Mouse (Mus musculus) cerebellum, postnatal 25 days (tissue): Measurements from ENCODE around the gene Pxk.

Source experiments
- DNase-seq, 2 experiments: peaks; one replicate each; pipeline ENCODE4 v3.0.0; 2021; ENCODE audit warnings: mixed read lengths in 2 of 2

Pxk gene

DNA sequence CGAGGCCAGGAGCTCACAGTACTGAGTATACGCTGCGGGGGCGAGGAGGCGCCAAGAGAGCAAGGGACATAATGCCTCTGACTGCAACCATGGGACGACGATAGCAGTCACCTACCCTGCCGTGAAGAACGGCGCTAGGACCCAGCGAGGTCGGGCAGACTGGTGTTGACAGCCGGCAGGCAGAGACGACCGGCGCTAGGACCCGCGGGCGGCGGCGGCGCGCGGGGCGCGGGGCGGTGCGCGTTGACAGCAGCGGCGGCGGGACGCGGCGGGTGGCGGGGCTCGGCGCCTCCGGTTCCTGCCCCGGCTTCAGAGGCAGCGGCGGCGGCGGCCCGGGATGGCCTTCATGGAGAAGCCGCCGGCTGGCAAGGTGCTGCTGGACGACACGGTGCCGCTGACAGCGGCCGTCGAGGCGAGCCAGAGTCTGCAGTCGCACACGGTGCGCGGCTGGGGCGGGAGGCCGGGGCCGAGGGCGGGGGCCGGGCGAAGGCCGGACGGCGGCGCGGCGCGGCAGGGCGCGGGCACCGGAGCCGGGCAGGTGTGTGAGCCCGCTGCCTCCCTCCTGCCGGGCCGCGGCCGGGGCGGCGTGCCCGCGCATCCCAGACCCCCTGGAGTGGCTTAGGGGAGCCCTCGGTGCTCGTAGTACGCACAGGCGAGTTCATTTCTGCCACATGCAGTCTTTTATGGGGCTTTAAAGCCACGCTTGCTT, at the start of gene Pxk:
Pxk (plus strand) TSS at position 234 of the 709 bp plus-strand sequence.
- DNase-seq: peak; percentile 98 to 99

DNA sequence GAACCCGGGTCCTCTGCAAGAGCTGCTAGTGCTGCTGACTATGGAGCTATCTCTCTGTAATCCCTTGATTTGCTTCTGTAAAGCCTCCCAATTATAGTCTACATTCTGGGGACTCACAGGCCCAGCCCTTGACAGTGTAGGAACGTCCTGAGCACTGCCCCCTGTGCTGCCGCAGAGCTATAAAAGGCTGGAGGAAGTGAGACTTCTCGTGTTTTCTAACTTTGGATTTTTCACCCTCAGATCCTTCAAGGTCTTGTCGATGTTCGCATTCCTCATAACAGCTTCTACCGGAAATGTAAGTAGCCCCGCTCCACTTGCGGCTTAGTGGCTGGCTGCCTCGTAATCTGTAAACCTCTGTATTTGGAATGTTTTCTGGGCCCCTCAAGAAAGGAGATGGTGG, 48.7 kb upstream of the Pxk start:
- DNase-seq: no peak

DNA sequence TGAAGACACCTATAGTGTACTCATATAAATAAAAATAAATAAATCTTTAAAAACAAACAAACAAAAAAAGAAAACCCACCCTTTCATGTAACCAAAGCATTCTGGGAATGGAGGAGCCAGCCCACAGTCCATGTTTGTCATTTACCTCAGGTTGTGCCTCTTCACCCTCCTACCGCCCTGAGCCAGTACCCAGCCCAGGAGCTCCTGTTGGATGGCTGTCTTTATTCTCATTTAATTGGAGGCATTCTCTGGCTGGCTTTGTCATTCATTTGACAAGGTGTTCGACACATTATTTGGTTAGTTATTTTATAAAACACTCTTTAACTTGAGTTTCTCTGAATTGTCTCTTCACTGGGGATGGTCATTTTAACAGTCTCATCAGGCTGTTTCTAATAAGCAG, 46.1 kb upstream of the Pxk start:
- no peak for DNase-seq

DNA sequence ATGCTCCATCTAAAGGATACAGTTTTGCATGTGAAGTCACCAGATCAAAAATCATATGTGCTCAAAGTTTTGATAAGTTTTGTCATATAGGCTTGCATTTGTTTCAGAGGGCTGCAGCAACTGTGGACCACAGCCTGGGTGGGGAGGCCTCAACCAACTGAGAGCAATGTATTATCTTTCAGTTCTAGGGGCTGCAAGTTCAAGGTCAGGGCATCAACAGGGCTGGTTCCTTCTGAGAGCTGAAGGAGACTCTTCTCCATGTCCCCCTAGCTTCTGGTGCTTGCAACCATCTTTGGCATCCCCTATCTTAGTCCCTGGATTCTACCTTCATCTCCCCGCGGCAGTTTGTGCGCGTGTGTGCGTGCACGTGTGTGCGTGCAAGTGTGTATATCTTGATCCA, 45.4 kb upstream of the Pxk start:
- no peak for DNase-seq

DNA sequence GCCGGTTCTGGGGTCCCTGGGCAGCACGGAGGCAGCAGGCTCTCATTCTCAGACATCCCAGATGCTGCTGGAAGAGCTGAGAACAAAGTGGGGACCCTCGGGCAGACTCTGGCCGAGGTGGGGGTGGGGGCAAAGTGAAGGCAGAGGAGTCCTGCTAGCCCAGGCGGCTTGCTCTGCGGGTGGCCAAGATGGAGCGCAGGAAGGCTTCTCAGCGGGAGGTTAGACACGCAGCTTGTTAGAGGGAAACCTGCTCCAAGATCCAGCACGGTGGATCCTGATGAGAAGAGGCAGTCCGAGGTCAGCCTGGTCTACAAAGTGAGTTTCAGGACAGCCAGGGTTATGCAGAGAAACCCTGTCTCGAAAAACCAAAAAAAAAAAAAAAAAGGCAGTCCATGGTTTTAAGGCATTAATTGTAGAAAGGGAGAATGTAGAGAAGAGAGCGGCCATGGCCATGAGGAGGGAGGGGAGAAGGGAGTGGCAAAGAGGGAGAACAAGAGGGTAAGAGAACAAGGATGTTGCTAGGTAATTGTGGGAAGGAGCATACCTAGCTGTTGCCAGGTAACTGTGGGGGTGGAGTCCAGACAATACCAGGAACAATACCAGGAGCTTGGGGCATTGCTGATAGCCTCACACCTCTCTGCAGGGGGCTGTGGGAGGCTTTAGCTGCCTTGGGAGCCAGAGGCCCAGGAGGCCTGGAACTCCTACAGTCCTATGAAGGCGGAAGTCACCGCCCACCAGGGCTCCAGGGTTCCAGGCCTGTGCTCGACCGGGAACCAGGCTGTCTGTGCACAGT, 43.5 kb upstream of the Pxk start:
- DNase-seq: no peak

DNA sequence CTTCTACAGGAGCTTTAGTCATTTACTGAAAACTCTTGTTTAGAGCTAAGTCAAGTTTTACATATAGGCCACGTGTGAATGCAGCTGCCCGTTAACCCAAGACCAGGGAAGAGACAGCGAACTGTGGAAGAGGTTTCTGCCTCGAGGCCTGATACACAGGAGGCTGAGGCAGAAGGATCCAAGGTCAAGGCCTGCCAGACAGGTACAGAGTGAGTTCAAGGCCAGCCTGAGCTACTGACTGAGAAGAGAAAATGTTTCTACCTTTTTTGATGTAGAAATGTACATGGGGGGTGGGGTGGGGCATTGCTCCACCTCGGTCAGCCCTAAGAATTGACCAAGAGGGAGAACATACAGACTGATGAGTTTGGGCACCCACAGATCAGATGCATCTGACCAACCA, 41.9 kb upstream of the Pxk start:
- no peak for DNase-seq

DNA sequence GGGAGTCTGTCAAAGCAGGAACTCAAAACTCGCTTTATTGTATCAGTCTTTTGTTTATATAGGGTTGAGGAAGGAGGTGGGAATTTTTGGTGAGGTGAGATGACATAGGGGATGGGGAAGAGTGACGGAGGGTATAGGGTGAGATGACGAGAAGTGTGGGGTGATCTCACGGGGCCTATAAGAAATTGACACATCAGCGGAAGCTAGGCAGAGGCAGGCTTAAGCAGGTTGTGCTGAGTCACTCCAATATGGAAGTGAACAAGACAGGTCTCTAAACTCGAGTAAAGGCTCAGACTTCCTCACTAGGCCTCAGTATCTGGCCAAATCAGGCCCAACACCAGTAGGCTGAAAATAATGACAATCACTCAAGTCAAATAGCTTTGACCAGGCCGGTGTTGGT, 38.1 kb upstream of the Pxk start:
- no peak for DNase-seq

GRCm38 (mm10) chr14:8062076-8062475, 35.9 kb upstream of the Pxk start:
- no peak for DNase-seq

DNA sequence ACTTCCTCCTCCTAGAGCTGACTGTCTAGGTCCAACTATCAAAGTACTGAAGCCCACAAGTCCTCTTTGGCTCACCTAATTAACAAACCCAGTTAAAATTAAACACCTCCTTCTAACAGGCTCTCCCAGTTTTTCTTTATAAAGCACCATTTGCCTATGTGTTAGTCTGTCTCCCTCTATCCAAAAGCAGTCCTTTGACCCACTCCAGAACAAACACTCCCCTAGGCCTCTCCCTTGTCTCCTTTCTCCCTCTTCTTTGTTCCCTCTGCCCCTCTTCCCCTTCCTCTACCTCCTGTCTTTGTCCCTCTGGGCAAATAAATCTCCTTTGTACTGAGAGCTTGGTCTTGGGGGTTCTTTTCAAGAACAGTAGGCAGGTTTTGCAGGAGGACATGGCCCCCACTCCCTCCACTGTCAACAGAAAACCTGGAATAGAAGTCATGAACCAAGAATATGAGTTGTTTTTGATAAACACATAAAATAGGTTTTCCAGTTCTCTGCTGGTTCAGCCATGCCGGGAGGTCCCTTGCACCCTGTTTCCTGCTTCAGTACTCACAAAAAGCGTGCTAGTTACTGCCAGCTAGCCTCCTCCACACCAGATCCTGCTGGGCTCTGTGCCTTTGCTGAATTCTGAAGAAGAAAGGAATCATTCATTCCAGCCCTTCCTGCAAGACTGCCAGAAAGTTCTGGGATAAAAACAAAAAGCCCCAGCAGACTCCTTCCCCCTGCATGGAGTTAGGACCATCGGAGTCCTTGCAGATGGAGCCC, 35.3 kb upstream of the Pxk start:
- no peak for DNase-seq

DNA sequence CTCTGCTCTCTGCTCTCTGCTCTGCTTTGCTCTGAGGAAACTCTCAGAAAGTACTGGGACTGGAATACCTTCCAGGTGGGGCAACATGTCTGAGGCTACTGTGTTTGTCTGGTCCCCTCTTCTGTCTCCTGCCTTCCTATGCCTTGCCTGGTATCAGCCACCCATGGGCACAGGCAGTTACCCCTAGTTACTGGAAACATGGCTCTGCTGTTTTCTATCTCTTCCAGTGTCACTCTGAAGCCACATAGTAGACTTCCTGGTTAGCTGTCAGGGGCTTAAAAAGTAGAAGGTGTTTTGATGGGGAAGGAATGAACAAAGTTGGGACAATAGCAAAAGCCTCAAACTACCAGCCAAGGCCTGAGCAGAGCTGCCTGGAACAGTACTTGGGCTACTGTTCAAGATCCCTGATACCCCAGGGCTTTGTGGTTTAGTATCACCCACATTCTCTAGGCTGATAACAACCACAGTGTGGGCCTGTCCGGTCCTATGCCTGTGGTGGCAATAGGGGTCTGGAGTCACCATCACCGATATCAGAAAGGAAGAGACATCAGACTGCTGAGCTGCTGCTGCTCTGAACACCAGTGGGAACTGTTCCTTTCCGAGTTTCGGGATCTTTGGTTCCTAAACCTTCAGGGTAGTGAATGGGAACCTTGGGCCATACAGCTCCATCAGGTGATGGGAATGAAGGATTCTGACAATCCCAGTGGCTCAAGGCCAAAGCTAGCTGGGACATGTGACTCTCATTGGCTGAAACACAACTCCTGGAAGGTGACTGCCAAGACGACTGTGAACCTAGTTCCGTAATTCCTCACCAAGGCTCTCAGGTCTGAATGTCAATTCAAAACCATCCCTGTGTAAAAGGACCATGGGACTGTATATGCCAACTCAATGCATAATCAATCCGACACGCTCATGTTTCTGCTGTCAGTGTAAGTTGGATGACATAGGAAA, 33.9 kb upstream of the Pxk start:
- DNase-seq: peak; percentile 27 to 51

- DNase-seq: peak; percentile 97 to 98
These were observed 17.8 kb upstream of the Pxk start, which contains the start of gene Rpp14 for GRCm38 (mm10) chr14:8080165-8080679. Gene Rpp14, plus strand, starts transcription at chr14:8080367.

GRCm38 (mm10) chr14:8080718-8081117, 17.3 kb upstream of the Pxk start:
- DNase-seq: no peak

GRCm38 (mm10) chr14:8082949-8083348, 15.1 kb upstream of the Pxk start:
- no peak for DNase-seq

DNA sequence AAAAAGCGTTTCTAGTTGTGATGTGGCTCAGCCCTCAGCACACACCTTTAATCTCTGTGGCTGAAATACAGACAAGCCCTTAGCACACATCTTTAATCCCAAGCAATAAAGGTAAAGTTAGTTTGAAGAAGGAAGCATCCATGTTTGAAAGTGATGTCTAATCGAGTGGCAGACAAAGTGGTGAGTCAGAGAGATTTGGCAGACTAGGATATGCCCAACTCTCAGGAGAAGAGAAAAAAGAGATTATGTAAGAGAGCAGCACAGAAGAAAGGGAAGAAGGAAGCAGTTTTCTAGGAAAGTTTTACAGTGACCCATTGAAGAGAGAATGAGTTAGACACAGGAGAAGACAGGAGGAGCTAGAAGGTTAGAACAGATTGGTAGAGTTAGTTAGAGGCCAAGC, 9.0 kb upstream of the Pxk start:
- DNase-seq: no peak

DNA sequence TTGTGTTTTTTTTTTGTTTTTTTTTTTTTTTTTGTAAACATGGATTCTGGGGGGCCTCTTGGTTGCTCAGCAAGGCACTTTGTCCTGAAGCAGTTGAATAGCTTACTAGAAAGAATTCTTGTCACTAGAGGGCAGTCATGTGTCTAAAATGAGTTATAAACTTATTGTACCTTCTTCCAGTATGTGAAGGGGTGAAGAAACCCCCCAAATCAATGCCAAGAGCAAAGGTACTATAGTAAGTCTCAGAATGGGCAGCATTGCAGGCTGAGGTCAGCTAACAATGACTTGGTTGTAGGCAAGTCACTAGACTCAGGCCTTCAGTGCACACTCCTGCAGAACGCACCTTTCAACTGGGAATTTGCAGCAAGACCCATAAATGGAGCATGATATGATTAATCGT, 5.4 kb upstream of the Pxk start:
- no peak for DNase-seq

DNA sequence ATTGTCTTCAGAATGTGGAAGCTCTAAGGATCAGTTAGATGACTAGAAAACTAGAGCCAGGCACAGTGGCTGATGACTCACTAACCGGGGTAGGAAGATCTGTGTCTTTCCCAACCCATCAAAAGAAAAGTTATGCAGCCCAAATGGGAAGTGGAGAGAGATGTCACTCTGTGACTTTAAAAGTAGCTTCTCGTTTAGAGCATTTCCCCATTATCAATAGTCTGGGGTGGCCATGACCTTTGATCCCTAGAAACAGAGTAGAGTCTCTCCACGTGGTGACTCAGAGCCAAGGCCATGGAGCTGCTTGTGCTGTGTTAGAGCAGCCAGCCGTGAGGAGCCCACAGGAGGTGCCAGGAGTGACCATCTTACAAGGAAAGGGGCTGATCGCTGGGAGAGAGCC, 4.6 kb upstream of the Pxk start:
- DNase-seq: no peak

- no peak for DNase-seq
These were observed 3.0 kb upstream of the Pxk start for GRCm38 (mm10) chr14:8094931-8095561.

DNA sequence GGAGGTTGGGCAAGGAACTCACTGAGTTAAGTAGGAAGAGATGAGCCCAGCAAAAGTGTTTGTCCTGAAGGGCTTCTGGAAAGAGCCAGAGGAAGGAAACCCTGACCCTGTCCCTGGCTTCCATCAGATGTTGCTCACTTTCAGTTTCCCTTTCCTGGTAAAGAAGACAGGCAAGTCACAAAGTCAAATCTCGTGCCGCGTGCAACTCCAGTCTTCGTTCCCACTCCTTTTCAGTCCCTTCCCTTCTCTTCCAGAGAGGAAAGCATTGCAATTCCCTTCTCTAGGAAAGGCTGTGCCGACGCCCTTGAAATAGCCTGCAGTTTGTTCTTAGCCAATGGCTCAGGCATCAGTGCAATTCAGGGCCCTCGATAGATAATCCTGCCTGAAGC, 2.5 kb upstream of the Pxk start:
- DNase-seq: no peak

GRCm38 (mm10) chr14:8098687-8098995, 630 bp downstream of the Pxk start:
- DNase-seq: no peak

DNA sequence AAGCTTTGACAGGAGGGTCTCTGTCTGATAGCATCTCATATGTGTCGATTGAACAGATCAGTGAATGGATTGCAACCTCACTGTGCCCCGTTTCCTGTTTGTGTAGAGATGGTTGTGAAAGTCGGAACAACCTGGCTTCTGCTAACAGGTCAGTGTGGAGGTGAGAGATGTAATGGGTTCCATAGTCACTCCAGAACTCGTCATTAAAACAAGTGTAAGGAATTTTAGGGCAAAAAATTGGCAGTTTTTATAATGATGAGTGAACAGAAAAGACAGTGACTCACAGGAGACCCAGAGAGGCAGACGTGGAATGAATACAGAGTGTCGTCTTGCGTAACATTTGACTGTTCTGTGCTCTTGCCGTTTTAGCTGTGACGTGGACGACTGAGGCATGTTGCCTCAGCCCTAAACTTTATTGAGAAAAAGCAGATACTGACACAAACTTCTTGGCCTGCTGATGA, 1.6 kb downstream of the Pxk start:
- DNase-seq: no peak

GRCm38 (mm10) chr14:8101886-8102285, 3.9 kb downstream of the Pxk start:
- peak; percentile 48 to 68 for DNase-seq

- peak in 1 of 2 experiments; percentile 33 for DNase-seq
These were observed 4.7 kb downstream of the Pxk start for GRCm38 (mm10) chr14:8102676-8103075.
